Mouse (Mus musculus): ENCODE measurements around the gene Lef1. TPM values are rescaled to one million over a fixed set of nuclear protein-coding genes. Genes with fewer than 3 reads are reported as not detected.

Lef1 gene
- total and polyA plus RNA-seq, 3 experiments: 0.23 to 1.5 (median 0.34) TPM

- H3K9ac ChIP-seq (ENCODE audit: low read depth, low read length): no peak overlapping the region
- no peak for DNase-seq
- no peak overlapping the region for H3K27ac ChIP-seq
- no peaks in the 10 kb centered on the region for H3K36me3 ChIP-seq (ENCODE audit: control insufficient read depth, insufficient read depth, low read length)
- TF ChIP-seq EP300 (IDR thresholded peaks at IDR 0.05; ENCODE audit: insufficient read depth, low read depth, low read length) (no peak), CTCF (IDR thresholded peaks at IDR 0.05) (no peak), POLR2A (IDR thresholded peaks at IDR 0.05; ENCODE audit: insufficient read depth, low read depth, low read length) (no peak)
- H3K27me3 ChIP-seq (ENCODE audit: control insufficient read depth, insufficient read depth, low read length): no peaks in the 10 kb centered on the region
- H3K4me3 ChIP-seq: no peak overlapping the region
- intact Hi-C loops (cut with DNase I): no loop called here
- H3K79me2 ChIP-seq (replicated peaks; ENCODE audit: control insufficient read depth, insufficient read depth, low read length): no peaks in the 10 kb centered on the region
- H3K4me1 ChIP-seq (ENCODE audit: control insufficient read depth, insufficient read depth, low read length): no peaks in the 10 kb centered on the region
- WGBS: 92% methylated on average over 9 of the region's 9 CpGs
Measured at GRCm38 (mm10) chr3:131154576-131154975, 44.3 kb downstream of the Lef1 start.

- H3K27ac ChIP-seq: no peak overlapping the region
- DNase-seq: no peak
- no peak overlapping the region for H3K9ac ChIP-seq (ENCODE audit: low read depth, low read length)
- no peak for TF ChIP-seq POLR2A (IDR thresholded peaks at IDR 0.05; ENCODE audit: insufficient read depth, low read depth, low read length)
- TF ChIP-seq CTCF (IDR thresholded peaks at IDR 0.05): no peak
- TF ChIP-seq EP300 (IDR thresholded peaks at IDR 0.05; ENCODE audit: insufficient read depth, low read depth, low read length): no peak
- no peaks in the 10 kb centered on the region for H3K36me3 ChIP-seq (ENCODE audit: control insufficient read depth, insufficient read depth, low read length)
- no peaks in the 10 kb centered on the region for H3K79me2 ChIP-seq (replicated peaks; ENCODE audit: control insufficient read depth, insufficient read depth, low read length)
- intact Hi-C loops (cut with DNase I): no loop called here
- WGBS: 72% methylated on average over 7 of the region's 7 CpGs
- no peaks in the 10 kb centered on the region for H3K27me3 ChIP-seq (ENCODE audit: control insufficient read depth, insufficient read depth, low read length)
- H3K4me1 ChIP-seq (ENCODE audit: control insufficient read depth, insufficient read depth, low read length): no peaks in the 10 kb centered on the region
- H3K4me3 ChIP-seq: no peak overlapping the region
Measured at GRCm38 (mm10) chr3:131155066-131155465, 44.8 kb downstream of the Lef1 start.

DNA sequence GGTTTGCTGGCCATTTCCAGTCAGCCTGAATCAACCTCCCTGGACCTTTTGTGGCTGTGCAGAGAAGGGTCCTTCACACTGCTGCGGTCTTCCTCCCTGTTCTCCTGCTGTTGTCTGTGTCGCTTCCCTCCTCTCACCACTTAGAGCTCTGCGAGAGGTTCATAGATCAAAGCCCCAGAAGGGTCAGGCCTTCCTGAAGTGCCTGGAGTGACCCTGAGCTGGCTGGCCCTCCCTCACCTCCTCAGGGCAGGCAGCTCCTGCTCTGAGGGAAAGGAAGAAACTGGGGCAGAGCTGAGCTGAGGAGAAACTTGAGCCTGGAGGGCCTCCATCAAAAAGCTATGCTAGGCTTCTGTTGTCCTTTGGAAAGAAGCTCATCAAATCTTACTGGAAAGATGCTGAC is 45.4 kb downstream of the Lef1 start:
- DNase-seq: no peak
- Histone ChIP-seq H3K4me1 (ENCODE audit: control insufficient read depth, insufficient read depth, low read length) (no peaks in the 10 kb centered on the region), H3K4me3 (no peak overlapping the region), H3K79me2 (replicated peaks; ENCODE audit: control insufficient read depth, insufficient read depth, low read length) (no peaks in the 10 kb centered on the region), H3K27ac (no peak overlapping the region), H3K36me3 (ENCODE audit: control insufficient read depth, insufficient read depth, low read length) (no peaks in the 10 kb centered on the region), H3K9ac (ENCODE audit: low read depth, low read length) (no peak overlapping the region), H3K27me3 (ENCODE audit: control insufficient read depth, insufficient read depth, low read length) (no peaks in the 10 kb centered on the region)
- intact Hi-C loops (cut with DNase I): no loop called here
- 33% methylated on average over 3 of the region's 3 CpGs for WGBS
- TF ChIP-seq POLR2A (IDR thresholded peaks at IDR 0.05; ENCODE audit: insufficient read depth, low read depth, low read length) (no peak), EP300 (IDR thresholded peaks at IDR 0.05; ENCODE audit: insufficient read depth, low read depth, low read length) (no peak), CTCF (IDR thresholded peaks at IDR 0.05) (no peak)

DNA sequence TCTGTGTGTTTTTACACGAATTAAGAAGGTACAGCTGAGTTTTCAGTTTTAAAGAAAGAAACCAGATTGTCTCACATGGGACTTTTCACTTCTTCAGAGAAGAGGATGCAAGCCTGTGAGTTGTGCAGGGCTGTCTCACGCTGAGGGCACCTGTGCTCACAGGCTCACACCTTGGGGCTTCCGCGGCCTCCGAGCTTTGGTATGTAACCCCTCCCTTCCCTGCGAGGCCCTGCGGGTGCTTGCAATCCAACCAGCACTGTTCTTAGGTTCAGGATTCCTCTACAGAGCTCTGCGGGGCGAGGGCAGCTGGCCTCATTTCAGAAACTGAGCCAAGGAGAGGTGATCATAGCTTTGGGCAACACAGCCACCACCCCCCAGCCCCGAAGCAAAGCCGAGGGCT is 46.1 kb downstream of the Lef1 start:
- Histone ChIP-seq H3K79me2 (replicated peaks; ENCODE audit: control insufficient read depth, insufficient read depth, low read length) (no peaks in the 10 kb centered on the region), H3K27me3 (ENCODE audit: control insufficient read depth, insufficient read depth, low read length) (no peaks in the 10 kb centered on the region), H3K4me3 (no peak overlapping the region), H3K36me3 (ENCODE audit: control insufficient read depth, insufficient read depth, low read length) (no peaks in the 10 kb centered on the region), H3K27ac (no peak overlapping the region), H3K9ac (ENCODE audit: low read depth, low read length) (no peak overlapping the region), H3K4me1 (ENCODE audit: control insufficient read depth, insufficient read depth, low read length) (no peaks in the 10 kb centered on the region)
- WGBS: 60% methylated on average over 11 of the region's 11 CpGs
- DNase-seq: no peak
- intact Hi-C loops (cut with DNase I): no loop called here
- TF ChIP-seq CTCF (IDR thresholded peaks at IDR 0.05) (no peak), EP300 (IDR thresholded peaks at IDR 0.05; ENCODE audit: insufficient read depth, low read depth, low read length) (no peak), POLR2A (IDR thresholded peaks at IDR 0.05; ENCODE audit: insufficient read depth, low read depth, low read length) (no peak)

GRCm38 (mm10) chr3:131157471-131157870 is 47.2 kb downstream of the Lef1 start:
- no peak overlapping the region for H3K9ac ChIP-seq (ENCODE audit: low read depth, low read length)
- DNase-seq: peak in 1 of 2 experiments; percentile 14
- intact Hi-C loops (cut with DNase I): no loop called here
- H3K36me3 ChIP-seq (ENCODE audit: control insufficient read depth, insufficient read depth, low read length): no peaks in the 10 kb centered on the region
- H3K79me2 ChIP-seq (replicated peaks; ENCODE audit: control insufficient read depth, insufficient read depth, low read length): no peaks in the 10 kb centered on the region
- WGBS: 65% methylated on average over 7 of the region's 7 CpGs
- H3K4me1 ChIP-seq (ENCODE audit: control insufficient read depth, insufficient read depth, low read length): no peaks in the 10 kb centered on the region
- no peak overlapping the region for H3K4me3 ChIP-seq
- H3K27me3 ChIP-seq (ENCODE audit: control insufficient read depth, insufficient read depth, low read length): no peaks in the 10 kb centered on the region
- no peak overlapping the region for H3K27ac ChIP-seq
- TF ChIP-seq EP300 (IDR thresholded peaks at IDR 0.05; ENCODE audit: insufficient read depth, low read depth, low read length) (no peak), CTCF (IDR thresholded peaks at IDR 0.05) (no peak), POLR2A (IDR thresholded peaks at IDR 0.05; ENCODE audit: insufficient read depth, low read depth, low read length) (no peak)

GRCm38 (mm10) chr3:131159204-131159760 is 49.0 kb downstream of the Lef1 start:
- WGBS: 67% methylated on average over 12 of the region's 12 CpGs

More at GRCm38 (mm10) chr3:131159204-131159760, 49.0 kb downstream of the Lef1 start:
- H3K27me3 ChIP-seq (ENCODE audit: control insufficient read depth, insufficient read depth, low read length): no peaks in the 10 kb centered on the region
- no peak overlapping the region for H3K4me3 ChIP-seq
- intact Hi-C loops (cut with DNase I): no loop called here
- no peak overlapping the region for H3K9ac ChIP-seq (ENCODE audit: low read depth, low read length)
- H3K79me2 ChIP-seq (replicated peaks; ENCODE audit: control insufficient read depth, insufficient read depth, low read length): no peaks in the 10 kb centered on the region
- DNase-seq: no peak
- H3K4me1 ChIP-seq (ENCODE audit: control insufficient read depth, insufficient read depth, low read length): no peaks in the 10 kb centered on the region
- no peaks in the 10 kb centered on the region for H3K36me3 ChIP-seq (ENCODE audit: control insufficient read depth, insufficient read depth, low read length)
- no peak overlapping the region for H3K27ac ChIP-seq
- TF ChIP-seq POLR2A (IDR thresholded peaks at IDR 0.05; ENCODE audit: insufficient read depth, low read depth, low read length) (no peak), CTCF (IDR thresholded peaks at IDR 0.05) (no peak), EP300 (IDR thresholded peaks at IDR 0.05; ENCODE audit: insufficient read depth, low read depth, low read length) (no peak)

Measured in heart, adult 2 months (tissue).